Mouse (Mus musculus): Measurements from ENCODE around the gene Lama1.

GRCm38 (mm10) chr17:67710377-67710781, 13.3 kb downstream of the Lama1 start:
- TF ChIP-seq CTCF (IDR thresholded peaks at IDR 0.05; ENCODE audit: control insufficient read depth, insufficient read depth, low read length) = no peak
- no peak for TF ChIP-seq POLR2A (IDR thresholded peaks at IDR 0.05; ENCODE audit: borderline replicate concordance, control insufficient read depth, low read depth, low read length)
